Mouse (Mus musculus) hindbrain, postnatal 0 days (tissue): ENCODE data around the gene Itpr2. TPM values are rescaled to one million over a fixed set of nuclear protein-coding genes. Genes with fewer than 3 reads are reported as not detected.
A peak's percentile ranks its signal among the peaks of the same experiment; 100 is the strongest.

ENCODE experiments used
- ATAC-seq: fragments of 200-750 bp; cut with Nextera tagmentation; 2 replicates; pipeline ENCODE4 v1.8.0; 2017; ENCODE audit warnings: mild to moderate bottlenecking, moderate TSS enrichment, moderate library complexity
- DNase-seq: peaks from one replicate; pipeline ENCODE4 v3.0.0-alpha.2; 2015; ENCODE audit warnings: low spot score
- H3K27ac ChIP-seq: fragments of 300-500 bp; sonication (generic); 2 replicates; pipeline ENCODE4 v1.5.1; 2014; ENCODE audit warnings: mild to moderate bottlenecking
- H3K27me3 ChIP-seq: fragments of 300-500 bp; sonication (generic); 2 replicates; pipeline ENCODE4 v1.6.1; 2014; ENCODE audit warnings: low read length, mixed read lengths; ENCODE audit not compliant: insufficient read depth
- H3K36me3 ChIP-seq: fragments of 300-500 bp; sonication (generic); 2 replicates; pipeline ENCODE4 v1.6.1; 2014; ENCODE audit warnings: low read length, mixed read lengths; ENCODE audit not compliant: insufficient read depth
- H3K4me1 ChIP-seq: fragments of 300-500 bp; sonication (generic); 2 replicates; pipeline ENCODE4 v1.6.1; 2014; ENCODE audit warnings: antibody characterized with exemption, low read length, mixed read lengths; ENCODE audit not compliant: insufficient read depth
- H3K4me2 ChIP-seq: fragments of 300-500 bp; sonication (generic); 2 replicates; pipeline ENCODE4 v1.6.1; 2014; ENCODE audit warnings: low read depth, mild to moderate bottlenecking, low read length, moderate library complexity, mixed read lengths
- H3K4me3 ChIP-seq: fragments of 300-500 bp; sonication (generic); 2 replicates; pipeline ENCODE4 v1.5.1; 2014; ENCODE audit warnings: low read length
- H3K9ac ChIP-seq: fragments of 300-500 bp; sonication (generic); replicated peaks from 2 replicates; pipeline ENCODE4 v1.6.1; 2014; ENCODE audit warnings: mild to moderate bottlenecking, low read length, moderate library complexity, mixed read lengths
- H3K9me3 ChIP-seq: fragments of 300-500 bp; sonication (generic); 2 replicates; pipeline ENCODE4 v1.6.1; 2016; ENCODE audit warnings: low read length, mixed read lengths
- CTCF ChIP-seq: IDR thresholded peaks from 2 replicates; pipeline ENCODE4 v1.5.1; 2016; ENCODE audit warnings: antibody characterized with exemption, control low read depth, low read depth
- WGBS: fragments of 180-500 bp; shearing (Covaris S2); extraction: QIAGEN DNeasy Blood & Tissue Kit; methylation state at CpG from one replicate; pipeline ENCODE4 v1.1.7; 2014; 5-methylcytosine and 5-hydroxymethylcytosine counted together
- polyA plus RNA-seq: library from polyadenylated mRNA; unstranded; fragments of >200 nt; fragmentation: Nextera tagmentation; extraction: Ambion mirVana; gene quantifications from 2 replicates; pipeline ENCODE4 v1.2.1, GENCODE M21; 2015
- total RNA-seq: library from RNA; depleted of rRNA; stranded (reverse); fragments of >200 nt; gene quantifications from 2 replicates; pipeline ENCODE4 v1.2.3, GENCODE M21; 2014

Itpr2 gene
- total and polyA plus RNA-seq, 2 experiments from 2014 or later, result 15.3 to 15.7 TPM

DNA sequence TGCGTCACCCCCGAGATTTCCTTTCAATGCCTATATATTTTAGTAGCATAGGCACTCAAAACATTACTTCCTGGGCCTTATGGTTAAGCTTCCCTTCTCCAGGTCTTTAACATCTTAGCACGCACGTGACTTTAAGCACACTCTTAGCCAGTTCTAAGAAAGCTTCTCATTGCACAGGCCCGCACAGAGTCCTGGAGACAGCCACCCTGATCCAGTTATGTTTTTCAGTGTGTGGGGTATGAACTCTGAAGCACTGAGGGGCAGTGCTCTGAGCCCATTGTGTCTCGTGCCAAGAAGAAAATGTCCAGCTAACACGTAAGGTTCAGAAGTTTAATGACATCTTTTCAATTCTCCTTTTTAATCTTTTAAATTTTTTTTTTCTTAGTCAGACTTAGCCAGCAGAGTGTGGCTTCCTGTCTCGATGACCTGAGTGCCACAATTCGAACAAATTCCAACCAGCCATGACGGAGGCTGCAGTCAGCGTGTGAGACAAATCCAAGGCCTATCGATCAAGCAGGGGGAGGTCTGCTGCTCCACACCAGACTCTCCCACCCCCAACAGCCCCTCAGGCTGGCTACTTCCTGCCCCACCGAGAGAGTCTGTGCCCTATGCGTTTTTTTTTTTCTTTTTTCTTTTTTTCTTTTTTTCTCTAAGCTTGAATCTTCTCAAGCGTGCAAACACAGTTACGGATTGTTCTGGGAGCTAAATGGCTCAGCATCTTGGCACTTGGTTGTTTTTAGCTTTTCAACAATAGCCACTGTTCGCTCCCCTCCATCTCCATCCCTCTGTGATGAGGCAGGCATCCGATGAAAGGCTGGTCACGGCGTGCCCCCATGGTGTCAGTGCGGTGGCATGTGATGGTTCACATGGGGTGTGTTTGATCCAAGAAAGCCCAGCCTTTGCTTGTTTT lies 390.9 kb downstream of the Itpr2 start:
- Histone ChIP-seq H3K4me3 (no peak overlapping the region), H3K27me3 (no peaks in the 10 kb centered on the region)

DNA sequence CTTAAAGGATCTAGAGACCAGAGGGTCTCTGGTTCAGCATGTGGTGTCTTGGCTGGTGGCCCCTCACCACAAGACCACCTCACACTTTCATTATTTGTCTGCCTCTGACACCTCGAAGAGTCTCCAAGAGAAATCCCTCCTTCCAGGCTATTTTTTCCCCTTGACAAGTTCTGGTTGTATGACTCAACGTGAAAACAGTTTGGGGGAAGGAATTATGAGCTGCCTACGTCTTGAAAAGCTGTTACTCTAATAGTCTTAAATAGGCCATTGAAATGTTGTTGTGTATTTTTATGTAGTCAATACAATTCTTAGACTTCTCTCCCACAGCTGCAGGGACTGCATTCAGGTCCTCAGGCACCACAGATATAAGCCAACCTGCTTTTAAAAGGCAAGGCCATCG lies 391.6 kb downstream of the Itpr2 start:
- DNase-seq, result no peak
- no peak for ATAC-seq
- WGBS, result 45% methylated on average over 4 of the region's 4 CpGs
- no peak overlapping the region for H3K4me3 ChIP-seq
- peaks cover 16% of the 10 kb centered on the region for H3K4me1 ChIP-seq
- no peak for TF ChIP-seq CTCF
- H3K27ac ChIP-seq, result peak overlapping the region; percentile 12; the same call in 1 of the 2 replicates
- no peaks in the 10 kb centered on the region; the same call in 1 of the 2 replicates for H3K9me3 ChIP-seq
- no peaks in the 10 kb centered on the region for H3K36me3 ChIP-seq
- H3K27me3 ChIP-seq, result no peaks in the 10 kb centered on the region
- H3K9ac ChIP-seq, result no peak overlapping the region
- H3K4me2 ChIP-seq, result no peak overlapping the region

More for the DNA sequence above, 390.9 kb downstream of the Itpr2 start:
- ATAC-seq, result peak; percentile 84
- Histone ChIP-seq H3K27ac (peak overlapping the region; percentile 54; the same call in 1 of the 2 replicates), H3K9ac (no peak overlapping the region), H3K4me2 (no peak overlapping the region), H3K4me1 (peaks cover 16% of the 10 kb centered on the region), H3K9me3 (no peaks in the 10 kb centered on the region), H3K36me3 (no peaks in the 10 kb centered on the region)
- TF ChIP-seq CTCF, result no peak
- 31% methylated on average over 21 of the region's 21 CpGs for WGBS
- peak; percentile 57 for DNase-seq

DNA sequence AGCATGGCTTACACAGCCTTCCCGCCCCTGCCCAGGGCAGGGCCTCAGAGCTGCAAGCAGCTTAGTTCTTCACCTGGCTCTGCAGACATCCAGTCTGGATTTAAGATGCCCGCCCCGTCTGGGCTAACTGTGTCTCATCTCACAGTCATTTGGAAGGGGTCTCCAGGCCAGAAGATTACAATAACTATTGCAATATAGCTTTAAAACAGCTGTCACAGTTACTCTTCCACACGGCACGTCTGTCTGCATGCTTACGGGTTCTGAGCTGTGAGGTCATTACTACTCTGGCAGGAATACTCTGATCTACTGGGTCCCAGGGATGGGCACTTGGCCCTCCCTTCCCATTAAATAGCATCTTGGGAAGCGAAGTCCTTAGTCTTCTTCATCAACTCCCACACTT lies 393.3 kb downstream of the Itpr2 start:
- ATAC-seq, result no peak

DNA sequence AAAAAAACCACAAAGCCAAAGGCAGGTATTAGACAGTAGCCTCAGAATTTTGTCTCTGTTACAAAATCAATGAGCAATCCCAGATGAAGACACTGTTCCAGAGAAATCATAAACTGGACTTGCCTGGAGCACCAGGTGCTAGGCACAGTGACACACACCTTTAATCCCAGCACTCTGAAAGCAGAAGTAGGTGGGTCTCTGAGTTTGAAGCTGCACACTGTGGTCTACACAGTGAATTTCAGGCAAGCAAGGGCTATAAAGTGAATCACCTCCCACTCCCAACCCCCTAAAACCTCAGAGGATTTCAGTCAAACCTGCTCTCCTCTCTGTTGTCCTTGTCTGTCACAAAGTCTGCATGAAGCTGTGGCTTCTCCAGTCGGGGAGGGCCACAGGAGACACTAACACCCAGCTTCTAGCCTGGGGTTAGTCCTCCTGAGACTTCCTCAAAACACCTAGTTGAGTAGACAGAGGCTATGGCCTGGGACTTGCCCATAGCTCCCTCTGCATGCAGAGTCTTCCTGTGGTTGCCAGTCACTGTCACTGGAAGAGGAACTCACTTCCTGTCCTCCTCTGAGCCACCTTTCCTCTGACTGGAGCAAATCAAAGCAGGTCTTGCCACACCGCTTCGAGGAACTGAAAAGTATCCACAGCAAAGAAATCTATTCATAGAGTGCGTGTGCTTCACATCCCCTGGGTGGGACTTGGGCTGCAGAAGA lies 394.7 kb downstream of the Itpr2 start:
- ATAC-seq, result no peak
- Histone ChIP-seq H3K4me1 (peaks cover 11% of the 10 kb centered on the region; the same call in 1 of the 2 replicates), H3K36me3 (no peaks in the 10 kb centered on the region), H3K9ac (no peak overlapping the region), H3K4me3 (no peak overlapping the region), H3K4me2 (no peak overlapping the region), H3K27me3 (no peaks in the 10 kb centered on the region), H3K9me3 (no peaks in the 10 kb centered on the region; the same call in 1 of the 2 replicates), H3K27ac (no peak overlapping the region)
- DNase-seq, result no peak
- 83% methylated on average over 4 of the region's 4 CpGs for WGBS
- no peak for TF ChIP-seq CTCF

More for the DNA sequence above, 393.3 kb downstream of the Itpr2 start:
- Histone ChIP-seq H3K9me3 (no peaks in the 10 kb centered on the region; the same call in 1 of the 2 replicates), H3K9ac (no peak overlapping the region), H3K4me1 (peaks cover 11% of the 10 kb centered on the region), H3K36me3 (no peaks in the 10 kb centered on the region), H3K27ac (no peak overlapping the region), H3K4me3 (no peak overlapping the region), H3K4me2 (no peak overlapping the region), H3K27me3 (no peaks in the 10 kb centered on the region)
- no peak for DNase-seq
- no peak for TF ChIP-seq CTCF
- 82% methylated on average over 7 of the region's 7 CpGs for WGBS

DNA sequence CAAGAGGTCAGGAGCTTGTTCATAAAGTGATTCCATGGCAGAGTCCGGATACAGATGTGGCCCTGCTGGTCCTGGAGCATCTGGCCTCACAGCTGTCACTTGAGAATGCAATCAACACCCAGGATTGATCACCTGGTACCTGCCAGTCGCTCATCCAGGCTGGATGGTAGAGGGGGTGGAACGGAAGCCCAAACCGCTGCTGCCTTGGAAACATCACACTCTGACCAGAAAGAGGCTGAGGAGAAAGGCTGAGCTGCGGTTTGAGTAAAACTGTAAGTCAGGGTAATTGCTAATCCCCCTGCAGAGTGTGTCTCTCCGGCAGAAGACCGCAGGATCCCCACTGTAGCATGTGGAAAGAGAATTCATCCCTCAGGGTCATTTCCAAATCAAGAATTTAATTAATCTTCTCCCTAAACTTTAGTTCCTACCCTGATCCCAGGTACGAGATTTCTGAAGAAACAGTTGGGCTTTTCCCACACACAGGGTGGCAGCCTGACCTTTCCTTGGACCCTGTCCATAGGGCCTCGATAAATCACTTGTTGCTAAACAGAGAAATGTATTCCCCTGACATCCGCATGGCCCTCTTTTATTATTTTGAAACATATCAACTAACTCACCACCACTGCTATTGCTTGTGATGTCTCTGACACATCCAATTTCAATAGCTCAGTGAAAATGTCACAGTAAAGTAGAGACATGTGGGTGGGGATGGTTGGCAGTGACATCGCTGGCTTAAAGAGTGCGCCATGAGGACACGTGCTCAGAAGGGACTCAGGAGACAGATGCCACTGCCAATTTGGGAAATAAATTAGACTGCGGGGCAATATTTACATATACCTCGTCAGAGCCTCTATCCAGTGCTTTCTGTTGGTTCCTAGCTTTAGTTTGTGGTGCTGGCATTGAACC lies 418.7 kb downstream of the Itpr2 start:
- DNase-seq, result no peak
- Histone ChIP-seq H3K4me1 (no peaks in the 10 kb centered on the region), H3K9ac (no peak overlapping the region), H3K4me2 (no peak overlapping the region), H3K27ac (no peak overlapping the region), H3K4me3 (no peak overlapping the region), H3K36me3 (no peaks in the 10 kb centered on the region), H3K9me3 (0 out of 2 replicates have a peak, but pooled peaks cover 4% of the 10 kb centered on the region), H3K27me3 (no peaks in the 10 kb centered on the region)
- no peak for ATAC-seq
- no peak for TF ChIP-seq CTCF
- 64% methylated on average over 15 of the region's 15 CpGs for WGBS

DNA sequence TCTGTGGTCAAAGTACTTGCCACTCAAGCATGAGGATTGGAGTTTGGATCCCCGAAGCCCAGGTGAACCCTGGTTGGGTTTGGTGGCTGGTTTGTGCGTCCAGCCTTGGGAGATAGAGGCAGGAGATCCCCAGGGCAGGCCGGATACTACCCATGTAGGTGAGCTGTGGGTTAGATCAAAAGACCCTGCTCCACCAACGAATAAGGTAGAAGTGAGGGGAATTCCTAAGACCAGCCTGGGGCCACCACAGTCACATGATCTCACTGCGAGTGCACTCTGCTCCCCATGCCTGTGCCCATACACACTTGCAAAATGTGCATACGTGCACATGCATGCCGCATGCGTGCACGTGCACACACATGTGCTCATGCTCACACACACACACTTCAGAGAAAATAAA lies 419.5 kb downstream of the Itpr2 start:
- H3K4me2 ChIP-seq, result no peak overlapping the region
- 93% methylated on average over 9 of the region's 9 CpGs for WGBS
- TF ChIP-seq CTCF, result no peak
- no peaks in the 10 kb centered on the region for H3K27me3 ChIP-seq
- no peak overlapping the region for H3K27ac ChIP-seq
- H3K36me3 ChIP-seq, result no peaks in the 10 kb centered on the region
- no peak overlapping the region for H3K4me3 ChIP-seq
- H3K9ac ChIP-seq, result no peak overlapping the region
- DNase-seq, result no peak
- no peak for ATAC-seq
- H3K4me1 ChIP-seq, result no peaks in the 10 kb centered on the region
- 0 out of 2 replicates have a peak, but pooled peaks cover 4% of the 10 kb centered on the region for H3K9me3 ChIP-seq
